Mouse (Mus musculus) inflammation-experienced regulatory T-cells, adult 6 months (primary cell): ENCODE data around the gene Mgat4d. TPM values are rescaled to one million over a fixed set of nuclear protein-coding genes. Genes with fewer than 3 reads are reported as not detected.
"Not testable (repeated sequence)": the region's sequence is repeated elsewhere in the genome, so short reads cannot be mapped to it uniquely, and the experiment has no call there.

Source experiments
- ATAC-seq: one replicate; pipeline ENCODE4 v1.8.0; 2017
- polyA plus RNA-seq, 3 experiments: library from polyadenylated mRNA; unstranded; fragments of 100-300 nt; shearing (Covaris generic); gene quantifications; one replicate each; pipeline ENCODE4 v1.2.1; 2017

Mgat4d gene
- not detected for polyA plus RNA-seq

DNA sequence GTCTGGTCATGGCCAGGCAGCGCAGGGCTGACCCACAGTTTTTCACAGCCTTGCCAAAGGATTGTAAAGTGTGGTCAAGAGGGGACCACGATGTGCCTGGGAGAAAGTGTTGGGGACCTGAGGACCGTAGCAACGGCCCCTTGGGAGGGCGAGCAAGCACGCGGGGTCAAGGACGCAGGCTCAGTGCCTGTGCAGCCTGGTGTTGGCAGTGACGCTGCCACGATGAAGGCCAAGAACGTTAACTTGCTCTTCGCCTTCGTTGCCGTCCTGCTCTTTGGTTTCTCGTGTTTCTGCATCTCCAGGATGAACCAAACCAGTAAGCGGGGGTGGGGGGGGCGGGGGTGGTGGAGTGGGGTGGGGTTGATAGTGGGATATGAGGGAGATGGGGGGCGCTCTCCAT is at the start of gene Mgat4d:
Gene Mgat4d (plus strand): TSS at position 209 of the 400 bp plus-strand sequence.
- no peak for ATAC-seq

DNA sequence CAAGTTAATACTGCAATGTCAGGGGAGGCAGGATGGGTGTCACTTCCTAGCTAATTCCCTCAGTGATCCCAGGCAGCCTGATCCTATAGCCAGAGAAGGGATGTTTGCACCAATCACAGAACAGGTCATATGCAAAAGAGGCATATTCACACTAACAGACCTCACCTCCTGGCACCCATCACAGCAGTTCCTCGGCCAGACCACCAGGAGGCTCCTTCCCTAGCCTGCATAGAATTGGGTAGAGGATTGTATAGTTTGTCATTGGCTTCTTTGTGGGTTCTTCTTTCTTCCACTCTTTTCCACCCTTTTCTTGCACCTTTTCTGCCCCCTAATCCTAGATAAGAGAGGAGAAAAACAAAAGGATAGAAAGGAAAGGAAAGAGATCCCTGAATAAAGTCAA is 48.1 kb upstream of the Mgat4d start:
- no peak for ATAC-seq

DNA sequence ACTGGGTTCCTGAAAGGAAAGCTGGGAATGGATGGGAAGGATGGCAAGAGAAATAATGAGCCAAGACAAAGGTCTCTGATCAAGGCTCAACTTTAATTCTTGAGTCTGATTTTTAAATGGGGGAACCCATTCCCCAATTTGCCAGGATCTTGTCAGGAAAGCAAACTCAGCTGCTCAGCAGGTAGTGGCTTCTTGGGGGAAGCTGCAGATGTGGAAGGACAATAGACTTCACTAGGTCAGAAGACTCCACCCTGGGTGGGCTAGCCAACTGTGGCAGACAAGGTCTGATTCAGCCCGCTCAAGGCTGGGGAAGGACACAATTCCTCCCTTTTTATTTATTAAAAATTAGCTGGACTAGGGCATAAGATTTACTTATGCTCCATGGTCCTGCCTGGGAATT is 43.3 kb upstream of the Mgat4d start:
- ATAC-seq = no peak

DNA sequence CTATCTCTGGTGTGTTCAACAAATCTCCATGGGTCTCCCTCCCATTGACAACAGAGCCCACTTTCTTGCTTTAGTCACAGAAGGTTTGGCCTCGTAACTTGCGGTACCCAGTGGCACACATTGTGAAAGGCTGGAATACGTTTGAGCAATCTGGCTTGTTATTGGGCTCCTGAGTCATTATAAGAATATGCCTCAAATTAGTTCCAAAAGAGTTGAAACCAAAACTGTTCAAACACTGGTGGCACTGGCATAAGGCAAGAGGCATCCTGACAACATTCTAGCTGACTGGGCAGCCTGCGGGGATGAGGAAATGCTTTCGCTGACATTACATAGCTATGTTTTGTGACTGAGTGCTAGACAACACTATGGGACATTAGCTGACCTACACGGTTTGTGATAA is 38.4 kb upstream of the Mgat4d start:
- no peak for ATAC-seq

DNA sequence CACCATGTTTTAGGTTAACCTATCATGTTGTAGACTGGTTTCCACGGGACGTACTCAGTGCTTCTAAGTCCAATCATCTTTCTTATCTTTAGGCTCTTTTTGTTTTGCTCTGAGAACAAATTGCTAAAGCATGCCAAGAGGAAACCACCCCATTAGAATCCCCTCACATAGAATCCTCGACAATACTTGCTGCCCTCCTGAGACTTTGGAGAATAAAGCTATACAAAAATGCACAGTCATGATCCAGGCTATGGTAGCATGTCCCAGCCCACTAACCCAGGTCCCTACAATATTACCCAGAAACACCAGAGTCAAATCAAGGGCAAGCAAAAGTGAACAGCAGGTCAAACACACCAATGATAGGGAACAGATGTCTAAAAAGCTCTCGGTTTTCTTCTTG is 33.2 kb upstream of the Mgat4d start:
- not testable (repeated sequence) for ATAC-seq

DNA sequence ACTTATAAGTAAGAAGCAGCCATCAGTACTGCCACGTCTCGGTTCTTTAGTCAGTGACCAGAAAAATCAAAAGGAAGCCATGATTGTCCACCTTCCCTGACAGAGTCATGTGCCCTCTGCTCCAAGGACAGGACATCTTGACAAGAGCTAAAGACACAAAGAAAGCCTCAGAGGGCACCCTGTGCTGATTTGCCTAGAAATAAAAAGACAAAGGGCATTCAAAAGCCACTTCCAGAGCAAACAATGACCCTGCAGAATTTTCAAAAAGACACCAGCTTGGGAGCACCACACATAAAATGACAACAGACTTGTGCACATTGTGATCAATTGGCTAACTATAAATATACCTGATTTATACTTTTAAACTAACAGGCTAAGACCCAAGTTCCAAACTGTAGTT is 32.6 kb upstream of the Mgat4d start:
- ATAC-seq = no peak

DNA sequence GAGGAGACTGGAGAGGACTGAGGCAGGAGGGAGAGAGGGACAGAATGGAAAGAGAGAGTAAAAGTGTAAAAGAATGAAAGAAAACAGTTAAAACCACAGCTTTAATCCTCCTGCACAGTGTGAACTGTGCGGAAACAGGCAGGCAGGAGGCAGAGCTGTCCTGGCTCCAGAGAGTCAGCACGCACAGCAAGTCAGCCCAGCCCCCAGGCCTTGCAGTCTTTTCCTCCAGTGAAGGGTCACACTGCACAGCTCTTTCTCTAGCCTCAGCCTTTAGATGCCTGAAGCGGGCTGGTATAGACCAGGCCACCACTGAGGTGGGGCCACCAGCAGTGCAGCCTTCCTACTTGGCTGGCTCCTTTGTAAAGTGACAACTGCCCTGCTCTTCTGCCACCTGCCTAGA is 27.7 kb upstream of the Mgat4d start:
- no peak for ATAC-seq

DNA sequence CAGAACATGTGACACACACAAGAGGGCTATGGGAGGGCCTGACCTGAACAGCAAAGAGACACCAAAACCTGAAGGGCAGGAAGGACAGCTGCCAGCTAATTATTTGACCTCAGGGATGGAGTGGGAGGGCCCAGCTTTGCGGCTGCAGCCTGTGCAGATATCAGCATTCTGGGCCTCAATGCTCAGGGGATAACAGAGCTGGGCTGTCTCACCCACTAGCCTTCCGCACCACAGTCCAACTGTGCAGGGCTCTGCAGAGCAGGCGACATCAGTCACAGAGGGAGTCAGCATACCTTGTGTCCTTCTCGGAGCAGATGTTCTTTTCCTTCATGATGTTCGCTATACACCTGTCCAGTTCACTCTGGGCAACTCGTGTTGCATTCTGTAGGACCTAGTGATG is 25.9 kb upstream of the Mgat4d start:
- no peak for ATAC-seq

DNA sequence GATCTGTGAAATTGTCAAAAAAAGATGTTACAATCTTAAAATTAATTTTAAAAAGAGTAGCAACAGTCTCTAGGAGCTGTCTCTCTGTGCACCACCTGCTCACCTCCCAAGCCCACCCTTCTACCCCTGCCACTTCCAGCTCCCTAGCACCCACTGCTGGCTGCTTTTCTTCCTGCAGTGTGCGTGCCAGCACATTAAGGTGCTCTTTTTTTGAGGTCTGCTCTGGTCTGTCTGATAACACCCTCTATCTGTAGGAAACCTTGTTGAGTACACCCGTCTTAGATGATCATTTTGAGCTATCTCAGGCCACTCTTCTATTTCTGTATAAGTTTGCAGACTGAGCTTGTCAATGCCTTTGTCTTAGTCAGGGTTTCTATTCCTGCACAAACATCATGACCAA is 25.2 kb upstream of the Mgat4d start:
- no peak for ATAC-seq

DNA sequence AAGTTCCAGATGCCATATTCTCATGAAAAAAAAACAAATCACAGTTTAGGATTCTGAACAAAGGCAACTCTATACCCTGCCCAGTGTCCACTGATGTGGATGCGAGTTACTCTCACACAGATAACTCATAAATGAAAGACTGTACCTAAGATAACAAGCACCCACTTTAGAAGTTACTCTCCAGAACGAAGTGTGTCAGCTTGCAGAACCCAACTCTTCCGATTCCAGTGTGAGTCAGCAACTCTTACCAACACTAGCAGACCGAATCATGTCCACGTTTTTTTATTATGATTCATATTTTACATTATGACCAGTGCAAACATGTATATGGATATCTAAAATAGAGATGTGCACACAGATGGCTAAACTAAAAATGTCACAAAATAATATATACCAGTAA is 20.4 kb upstream of the Mgat4d start:
- ATAC-seq = no peak

DNA sequence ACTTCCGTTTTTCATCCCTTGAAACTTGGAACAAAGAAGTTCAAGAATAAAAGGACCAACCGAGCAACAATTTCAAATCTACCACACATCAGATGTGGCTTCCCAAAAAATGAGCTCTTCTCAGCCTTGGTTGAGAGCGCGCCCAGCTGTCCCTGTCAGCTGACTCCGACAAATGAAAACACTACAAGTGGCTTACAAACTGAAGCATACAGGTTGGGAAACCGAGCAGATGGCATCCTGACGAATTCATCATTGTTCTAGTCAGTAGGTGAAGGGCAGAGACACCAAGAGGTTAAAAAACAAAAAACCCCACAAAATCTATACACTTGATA is 16.7 kb upstream of the Mgat4d start:
- ATAC-seq = no peak

DNA sequence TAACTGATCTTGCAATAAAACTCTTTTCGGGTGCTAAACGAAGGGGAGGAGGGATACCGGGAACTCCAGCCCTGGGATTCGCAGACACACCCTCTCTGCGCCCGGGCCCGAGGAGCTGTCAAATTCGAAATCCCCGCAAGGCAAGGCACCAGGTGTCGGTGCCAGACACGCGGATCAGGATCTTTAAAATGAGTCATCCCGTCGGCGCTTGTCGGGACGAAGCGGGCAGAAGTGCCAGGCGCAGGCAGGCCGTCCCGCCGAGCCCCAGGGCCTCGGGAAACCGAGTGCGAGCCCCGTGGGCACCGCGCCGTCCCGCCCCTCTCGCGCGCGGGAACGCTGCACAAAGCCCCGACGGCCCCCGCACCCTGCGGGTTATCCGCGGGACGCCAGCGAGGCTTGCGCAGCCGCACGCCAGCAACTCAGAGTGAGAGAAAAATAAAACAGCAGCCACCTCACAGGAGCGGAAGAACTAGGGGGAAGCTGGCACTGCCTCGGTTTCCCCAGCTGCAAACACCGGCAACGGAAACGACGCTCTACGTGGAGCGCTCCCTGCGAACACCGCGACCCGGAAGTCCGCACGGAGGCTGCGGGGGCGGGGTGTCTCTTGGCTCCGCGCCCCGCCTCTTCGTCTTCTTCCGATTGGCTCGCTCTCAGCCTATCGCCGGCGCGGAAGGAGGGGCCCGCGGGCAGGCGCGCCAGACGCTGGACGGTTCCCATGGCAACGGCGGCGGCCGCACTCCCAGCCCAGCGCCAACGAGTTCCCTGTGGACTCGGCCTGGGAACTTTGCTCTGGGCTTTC is 16.2 kb upstream of the Mgat4d start, which contains the start of gene Elmod2:
Gene Elmod2 (minus strand): TSS at position 588 of the 799 bp plus-strand sequence.
- ATAC-seq = peak; percentile 98

DNA sequence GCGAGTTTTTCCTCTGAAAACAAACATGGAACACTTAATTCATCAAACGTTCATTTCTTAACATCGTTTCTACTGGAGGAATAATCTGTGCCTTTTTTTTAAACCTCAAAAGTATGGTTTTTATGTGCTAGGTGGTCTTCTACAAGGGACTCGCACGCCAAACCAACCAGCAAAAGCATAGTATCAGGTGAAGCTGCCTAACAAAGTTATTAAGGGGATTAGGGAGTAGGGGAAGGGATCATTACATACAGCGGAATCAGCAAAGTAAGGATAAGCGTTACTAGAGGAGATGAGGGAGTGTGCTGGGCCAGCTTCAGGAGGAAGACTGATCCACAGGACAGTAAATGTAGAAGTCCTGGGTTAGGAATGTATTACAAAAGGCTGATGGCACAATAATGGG is 15.4 kb upstream of the Mgat4d start:
- ATAC-seq = no peak

DNA sequence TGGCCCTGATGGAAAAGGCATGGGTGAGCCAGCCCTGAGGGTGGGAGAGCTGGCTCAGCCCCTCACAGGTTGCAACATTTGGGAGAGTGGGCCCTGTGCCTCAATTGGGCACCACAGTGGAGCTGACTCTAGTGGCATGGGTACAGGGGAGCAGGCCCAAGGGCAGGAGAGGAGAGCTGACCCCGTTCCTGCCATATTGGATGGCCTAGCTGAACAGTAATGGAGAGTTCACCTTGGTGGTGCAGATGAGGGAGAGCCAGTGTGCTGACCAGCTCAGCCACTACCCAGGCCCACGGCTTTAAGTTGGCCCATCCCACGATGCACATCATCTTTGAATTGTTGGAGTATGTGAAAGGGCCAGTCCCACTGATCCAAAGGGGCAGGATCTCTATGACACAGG is 6.2 kb upstream of the Mgat4d start:
- no peak for ATAC-seq

DNA sequence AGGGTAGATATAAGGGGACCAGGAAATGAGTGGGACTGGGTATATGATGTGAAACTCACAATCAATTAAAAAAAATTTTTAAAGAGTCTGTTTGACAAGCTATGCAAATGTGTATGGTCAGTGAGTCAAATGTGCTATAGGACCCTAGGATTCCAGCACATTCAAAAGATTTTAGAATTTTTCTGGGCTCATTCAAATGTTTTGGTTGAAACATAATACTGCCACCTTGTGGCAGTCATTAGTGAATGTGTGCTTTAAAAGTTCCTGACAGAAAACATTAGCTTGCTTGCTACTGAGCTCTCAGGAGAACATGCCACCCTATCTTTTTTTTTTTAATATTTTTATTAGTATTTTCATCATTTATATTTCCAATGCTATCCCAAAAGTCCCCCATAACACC is 5.6 kb upstream of the Mgat4d start:
- ATAC-seq = no peak

DNA sequence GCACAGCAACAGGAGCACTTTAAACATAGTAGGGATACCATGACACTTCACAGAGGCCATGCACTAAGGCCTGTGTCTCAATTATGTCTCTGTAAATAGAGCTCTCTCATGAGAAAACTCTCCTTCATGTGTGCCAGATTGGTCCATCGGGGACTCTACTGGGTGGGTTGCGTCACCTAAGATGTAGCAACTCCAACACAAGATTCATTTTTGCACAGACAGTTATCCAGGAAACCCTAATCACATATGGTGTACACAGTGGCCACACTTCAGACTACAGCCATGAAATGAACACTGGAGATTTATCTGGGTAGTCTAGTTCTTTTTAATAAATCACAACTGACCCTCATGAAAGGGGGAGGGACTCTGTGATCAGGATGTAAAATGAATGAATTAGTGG is 3.0 kb downstream of the Mgat4d start:
- ATAC-seq = no peak

DNA sequence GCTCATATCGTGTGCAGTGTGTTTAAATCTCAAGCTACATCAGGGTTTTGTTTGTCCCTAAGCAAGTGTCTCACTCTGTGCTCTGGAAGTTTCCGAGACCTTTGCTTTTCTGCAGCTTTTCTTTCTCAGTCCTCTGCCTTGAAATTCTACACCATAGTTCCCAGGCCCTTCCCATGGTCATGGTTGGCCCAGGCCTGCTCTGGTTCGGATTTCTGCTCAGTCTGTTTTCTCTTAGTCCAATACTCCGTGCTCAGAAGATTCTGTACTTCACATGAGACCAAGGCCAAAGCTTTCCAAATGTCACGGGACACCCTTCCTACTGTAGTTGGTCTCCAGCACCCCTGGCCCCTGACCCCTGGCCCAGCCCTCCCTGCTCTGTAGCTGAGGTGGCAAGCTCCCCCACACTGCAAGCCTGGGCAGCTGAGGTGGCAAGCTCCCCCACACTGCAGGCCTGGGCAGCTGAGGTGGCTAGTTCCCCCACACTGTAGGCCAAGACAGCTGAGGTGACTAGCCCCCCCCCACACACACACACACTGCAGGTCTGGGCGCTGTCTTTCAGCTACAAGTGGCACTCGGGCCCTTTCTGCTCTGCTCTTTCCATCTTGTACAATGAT is 15.0 kb downstream of the Mgat4d start:
- no peak for ATAC-seq

DNA sequence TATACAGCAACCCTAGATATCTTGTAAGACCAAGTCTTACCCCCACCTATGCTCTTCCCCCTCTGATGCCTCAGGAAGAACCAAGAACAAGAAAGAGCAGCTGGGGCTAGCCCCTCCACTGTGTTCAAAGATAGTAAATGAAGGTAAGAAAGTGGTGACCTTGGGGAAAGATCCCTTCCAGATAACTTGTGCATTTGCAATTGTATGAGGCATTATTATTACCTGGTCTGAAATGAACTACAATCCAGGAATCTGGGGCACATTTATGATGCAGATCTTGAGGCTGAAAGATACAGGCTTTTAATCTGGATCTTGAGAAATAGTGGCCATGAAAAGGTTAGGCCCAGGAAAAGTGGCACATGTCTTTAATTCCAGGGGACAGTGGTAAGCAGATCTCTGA is 29.0 kb downstream of the Mgat4d start:
- no peak for ATAC-seq

DNA sequence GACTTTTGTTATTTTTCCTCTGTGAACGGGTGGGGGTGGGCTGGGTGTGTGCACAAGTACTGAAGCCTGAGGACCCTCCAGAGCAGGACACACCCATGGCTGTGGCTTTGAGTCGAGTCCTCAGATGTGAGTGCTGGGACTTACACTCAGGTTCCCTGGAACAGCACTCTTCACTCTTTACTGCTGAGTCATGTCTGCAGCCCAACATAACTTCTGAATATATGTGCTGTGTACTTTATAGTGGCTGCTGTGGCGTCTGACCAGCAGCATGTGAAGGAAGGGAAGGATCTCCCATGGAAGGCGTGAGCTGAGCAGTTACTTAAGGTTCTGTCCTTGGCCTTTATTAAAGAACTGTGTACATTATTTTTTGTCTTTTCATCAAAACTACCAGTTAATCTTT is 31.9 kb downstream of the Mgat4d start:
- no peak for ATAC-seq

DNA sequence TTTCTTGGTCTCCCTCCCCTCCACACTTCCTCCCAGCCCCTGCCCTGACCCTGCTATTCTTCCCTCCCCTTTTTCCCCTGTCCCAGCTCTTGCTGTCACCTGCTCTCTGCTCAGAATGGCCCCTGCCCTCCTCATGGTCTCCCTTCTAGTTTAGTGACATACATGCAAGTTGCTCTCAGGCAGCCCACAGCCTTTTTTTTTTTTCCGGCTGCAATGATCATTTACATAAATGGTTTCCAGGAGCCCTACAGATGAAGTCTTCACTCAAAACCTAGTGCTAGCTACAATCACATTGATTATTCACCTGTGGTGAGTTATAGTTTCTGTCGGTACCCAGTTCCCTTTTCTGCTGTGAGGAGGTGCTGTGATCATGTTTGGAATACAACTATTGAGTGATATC is 32.7 kb downstream of the Mgat4d start:
- ATAC-seq = no peak

DNA sequence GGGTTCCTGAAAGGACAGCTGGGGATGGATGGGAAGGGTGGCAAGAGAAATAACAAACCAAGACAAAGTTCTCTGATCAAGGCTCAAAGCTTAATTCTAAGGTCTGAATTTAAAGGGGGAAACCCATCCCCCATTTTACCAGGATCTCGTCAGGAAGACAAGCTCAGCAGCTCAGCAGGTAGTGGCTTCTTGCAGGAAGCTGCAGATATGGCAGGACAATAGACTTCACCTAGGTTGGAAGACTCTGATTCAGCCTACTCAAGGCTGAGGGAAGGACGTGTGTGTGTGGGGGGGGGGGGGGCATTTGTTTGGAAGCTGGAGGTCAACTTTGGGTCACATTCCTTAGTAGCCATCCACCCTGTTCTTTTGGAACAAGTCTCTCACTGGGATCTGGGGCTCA is 34.6 kb downstream of the Mgat4d start:
- no peak for ATAC-seq

DNA sequence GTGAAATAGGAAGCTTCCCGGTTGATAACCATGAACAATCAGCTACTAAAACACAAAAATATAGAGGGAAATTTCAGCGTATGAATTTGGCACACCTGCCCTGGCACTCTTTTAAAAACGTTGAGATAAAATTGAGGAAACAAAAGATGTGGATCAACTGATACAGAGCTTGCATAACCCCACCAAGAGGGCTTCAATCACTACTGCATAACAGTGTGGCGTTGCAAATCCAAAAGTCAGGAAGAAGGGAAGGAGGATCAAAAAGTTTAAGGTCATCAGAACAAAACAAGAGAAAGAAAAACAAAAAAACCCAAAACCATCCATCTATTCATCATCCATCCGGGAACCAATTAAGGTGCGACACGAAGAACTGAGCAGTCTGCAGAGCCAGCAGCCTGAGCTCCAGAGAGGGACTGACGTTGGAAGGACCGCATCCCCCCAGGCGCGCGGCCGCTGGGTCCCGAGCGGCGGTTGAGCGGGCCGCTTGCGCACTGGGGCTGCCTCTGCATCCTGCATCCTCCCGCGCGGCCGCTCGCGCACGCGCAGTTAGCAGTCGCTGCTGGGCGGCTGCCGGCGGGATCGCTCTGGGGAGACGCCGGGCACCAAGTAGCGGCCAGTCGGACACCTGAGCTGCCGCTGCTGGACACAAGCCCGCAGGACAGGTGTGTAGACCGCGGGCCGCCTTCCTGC is 41.2 kb downstream of the Mgat4d start, which contains the start of gene Clgn:
Gene Clgn (plus strand): TSS at position 552 of the 690 bp plus-strand sequence.
- no peak for ATAC-seq

DNA sequence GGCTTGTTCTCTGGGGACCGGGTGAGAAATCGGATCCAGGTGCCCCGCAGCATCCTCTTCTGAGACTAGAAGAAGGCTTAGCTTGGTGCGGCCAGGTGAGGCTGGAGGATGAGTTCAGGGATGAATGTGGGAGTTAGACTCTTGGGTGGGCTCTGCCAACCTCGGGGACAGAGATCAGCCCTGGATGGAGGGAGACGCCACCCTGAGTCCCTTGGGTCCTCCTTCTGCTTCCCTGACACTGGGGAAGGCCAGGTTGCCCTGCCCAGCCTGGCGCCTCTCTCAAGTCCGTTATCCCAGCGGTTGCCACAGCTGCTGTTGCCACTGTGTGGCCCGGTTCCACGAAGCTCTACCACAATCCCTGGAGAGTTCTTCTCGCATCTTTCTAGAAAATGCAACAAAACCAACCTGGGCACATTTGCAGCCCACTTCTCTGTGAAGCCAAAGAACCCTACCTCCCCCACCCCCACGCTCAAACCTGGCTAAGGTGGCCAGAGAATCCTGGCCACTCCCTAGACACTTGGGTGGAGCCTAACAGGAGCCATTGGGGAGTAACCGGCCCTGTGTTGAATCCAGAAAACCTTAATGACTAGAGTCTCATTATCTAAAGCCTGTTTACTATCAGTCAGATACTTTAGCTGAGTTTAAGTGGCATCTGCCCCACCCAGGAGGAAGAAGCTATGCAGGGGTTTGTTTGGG is 41.9 kb downstream of the Mgat4d start:
- ATAC-seq = no peak
